Mouse (Mus musculus) testis, adult 2 months (tissue): Measurements from ENCODE around the gene Mrpl47. TPM values are rescaled to one million over a fixed set of nuclear protein-coding genes. Genes with fewer than 3 reads are reported as not detected.
"Not testable (repeated sequence)": the region's sequence is repeated elsewhere in the genome, so short reads cannot be mapped to it uniquely, and the experiment has no call there.

ENCODE experiments used
- H3K27ac ChIP-seq: fragments of 200-500 bp; 2 replicates; pipeline ENCODE4 v1.5.1; 2012; ENCODE audit warnings: low read depth, low read length; ENCODE audit not compliant: control insufficient read depth, insufficient read depth
- H3K27me3 ChIP-seq: fragments of 200-500 bp; 2 replicates; pipeline ENCODE4 v1.6.1; 2012; ENCODE audit warnings: mild to moderate bottlenecking, low read length, moderate library complexity; ENCODE audit not compliant: control insufficient read depth, insufficient read depth
- H3K36me3 ChIP-seq: fragments of 200-500 bp; 2 replicates; pipeline ENCODE4 v1.6.1; 2012; ENCODE audit warnings: mild to moderate bottlenecking, low read length; ENCODE audit not compliant: control insufficient read depth, insufficient read depth
- H3K4me1 ChIP-seq: fragments of 200-500 bp; 2 replicates; pipeline ENCODE4 v1.6.1; 2012; ENCODE audit warnings: low read length; ENCODE audit not compliant: control insufficient read depth, insufficient read depth
- H3K4me3 ChIP-seq: fragments of 200-500 bp; 2 replicates; pipeline ENCODE4 v1.5.1; 2012; ENCODE audit warnings: low read depth, mild to moderate bottlenecking, low read length, moderate library complexity, mixed read lengths; ENCODE audit not compliant: control insufficient read depth
- CTCF ChIP-seq: fragments of 200-500 bp; IDR thresholded peaks from 2 replicates; pipeline ENCODE4 v1.5.1; 2012; ENCODE audit warnings: low read depth, mild to moderate bottlenecking, inconsistent platforms, low read length, moderate library complexity; ENCODE audit not compliant: control insufficient read depth, insufficient read depth, insufficient replicate concordance
- POLR2A ChIP-seq: fragments of 200-500 bp; IDR thresholded peaks from 2 replicates; pipeline ENCODE4 v1.6.1; 2012; ENCODE audit warnings: low read depth, mild to moderate bottlenecking, inconsistent platforms, low read length, moderate library complexity; ENCODE audit not compliant: control insufficient read depth
- polyA plus RNA-seq: library from polyadenylated mRNA; depleted of rRNA; stranded (reverse); fragments of >200 nt; gene quantifications from 2 replicates; pipeline ENCODE4 v1.2.3, GENCODE M21; 2012

Mrpl47 gene
- polyA plus RNA-seq, 1 experiment: 18.8 TPM

DNA sequence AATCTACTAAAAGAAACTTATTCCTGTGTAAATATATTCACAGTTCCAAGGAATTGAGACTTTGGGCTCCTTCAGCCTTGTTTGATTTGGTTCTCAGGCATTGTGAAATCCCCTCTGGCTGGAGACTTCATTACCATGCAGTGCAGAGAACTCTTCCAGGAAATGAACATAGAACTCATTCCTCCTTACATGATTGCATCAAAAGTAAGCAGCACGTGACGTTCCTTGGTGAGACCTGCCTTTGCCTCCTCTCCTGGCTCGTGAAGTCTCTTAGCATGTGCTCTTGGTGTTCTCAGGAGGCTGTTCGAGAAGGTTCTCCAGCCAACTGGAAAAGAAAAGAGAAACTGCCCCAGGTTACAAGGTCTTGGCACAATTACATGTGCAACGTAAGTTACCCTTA, 19.1 kb downstream of the Mrpl47 start:
- TF ChIP-seq CTCF (no peak), POLR2A (no peak)
- no peak overlapping the region for H3K27ac ChIP-seq
- H3K4me1 ChIP-seq: no peaks in the 10 kb centered on the region
- no peaks in the 10 kb centered on the region for H3K27me3 ChIP-seq
- no peak overlapping the region for H3K4me3 ChIP-seq
- H3K36me3 ChIP-seq: peaks cover 1% of the 10 kb centered on the region

DNA sequence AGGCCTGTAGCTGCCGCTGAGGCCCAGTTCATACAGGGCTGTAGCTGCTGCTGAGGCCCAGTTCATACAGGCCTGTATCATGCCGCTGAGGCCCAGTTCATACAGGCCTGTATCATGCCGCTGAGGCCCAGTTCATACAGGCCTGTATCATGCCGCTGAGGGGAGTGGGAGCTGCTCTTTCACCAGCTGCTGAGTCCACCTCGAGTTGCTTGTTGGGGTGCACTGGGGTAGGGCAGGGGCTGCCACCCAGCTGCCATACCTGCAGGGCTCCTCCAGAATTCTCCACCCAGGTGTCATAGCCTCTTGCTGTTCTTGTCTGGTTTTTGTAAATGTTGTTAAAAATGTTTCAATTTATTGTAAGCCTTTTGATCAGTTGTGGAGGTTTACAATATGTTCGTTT, 20.0 kb downstream of the Mrpl47 start:
- H3K4me1 ChIP-seq, H3K4me3 ChIP-seq, H3K27me3 ChIP-seq, H3K36me3 ChIP-seq, H3K27ac ChIP-seq: not testable (repeated sequence)

DNA sequence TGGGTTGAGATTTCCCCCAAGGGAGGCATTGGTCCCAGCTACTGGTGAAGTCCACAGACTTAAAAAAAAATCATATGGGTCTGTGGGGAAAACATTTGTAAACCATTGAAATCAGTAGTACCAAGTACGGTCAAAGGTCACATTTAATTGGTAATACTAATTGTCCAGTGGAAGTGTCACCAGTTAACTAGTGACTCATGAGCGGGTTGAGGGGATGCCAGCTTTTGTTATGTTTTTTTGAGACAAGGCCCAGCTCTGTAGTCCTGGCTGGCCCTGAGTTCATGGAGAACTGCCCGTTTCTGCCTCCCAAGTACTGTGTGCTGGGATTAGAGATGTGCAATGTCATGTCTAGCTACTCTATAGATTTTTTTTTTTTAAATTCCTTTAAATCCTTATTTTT, 23.7 kb downstream of the Mrpl47 start:
- TF ChIP-seq POLR2A (no peak), CTCF (no peak)
- H3K4me3 ChIP-seq: no peak overlapping the region
- H3K36me3 ChIP-seq: peaks cover 1% of the 10 kb centered on the region
- H3K27ac ChIP-seq: no peak overlapping the region
- H3K4me1 ChIP-seq: peaks cover 2% of the 10 kb centered on the region; the same call in 1 of the 2 replicates
- H3K27me3 ChIP-seq: no peaks in the 10 kb centered on the region

DNA sequence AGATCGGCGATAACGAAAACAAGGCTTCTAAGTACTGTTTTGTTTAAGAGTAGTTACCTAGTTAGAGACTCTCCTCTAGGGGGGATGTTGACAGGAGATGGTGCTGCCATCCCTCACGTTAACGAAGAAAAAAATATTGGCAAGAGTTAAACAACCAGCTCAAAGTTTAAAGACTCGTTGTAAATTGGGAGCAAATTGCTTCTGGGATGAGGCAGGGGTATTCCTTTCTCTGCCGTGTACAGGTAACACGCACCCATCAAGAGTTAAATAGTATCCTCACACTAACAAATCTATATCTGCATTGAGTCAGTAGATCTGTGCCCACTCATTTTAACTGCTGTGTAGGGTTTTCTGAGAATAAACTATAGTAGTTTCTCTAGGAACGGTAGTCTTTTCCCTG, 28.0 kb downstream of the Mrpl47 start:
- TF ChIP-seq POLR2A (no peak), CTCF (no peak)
- H3K27me3 ChIP-seq: no peaks in the 10 kb centered on the region

DNA sequence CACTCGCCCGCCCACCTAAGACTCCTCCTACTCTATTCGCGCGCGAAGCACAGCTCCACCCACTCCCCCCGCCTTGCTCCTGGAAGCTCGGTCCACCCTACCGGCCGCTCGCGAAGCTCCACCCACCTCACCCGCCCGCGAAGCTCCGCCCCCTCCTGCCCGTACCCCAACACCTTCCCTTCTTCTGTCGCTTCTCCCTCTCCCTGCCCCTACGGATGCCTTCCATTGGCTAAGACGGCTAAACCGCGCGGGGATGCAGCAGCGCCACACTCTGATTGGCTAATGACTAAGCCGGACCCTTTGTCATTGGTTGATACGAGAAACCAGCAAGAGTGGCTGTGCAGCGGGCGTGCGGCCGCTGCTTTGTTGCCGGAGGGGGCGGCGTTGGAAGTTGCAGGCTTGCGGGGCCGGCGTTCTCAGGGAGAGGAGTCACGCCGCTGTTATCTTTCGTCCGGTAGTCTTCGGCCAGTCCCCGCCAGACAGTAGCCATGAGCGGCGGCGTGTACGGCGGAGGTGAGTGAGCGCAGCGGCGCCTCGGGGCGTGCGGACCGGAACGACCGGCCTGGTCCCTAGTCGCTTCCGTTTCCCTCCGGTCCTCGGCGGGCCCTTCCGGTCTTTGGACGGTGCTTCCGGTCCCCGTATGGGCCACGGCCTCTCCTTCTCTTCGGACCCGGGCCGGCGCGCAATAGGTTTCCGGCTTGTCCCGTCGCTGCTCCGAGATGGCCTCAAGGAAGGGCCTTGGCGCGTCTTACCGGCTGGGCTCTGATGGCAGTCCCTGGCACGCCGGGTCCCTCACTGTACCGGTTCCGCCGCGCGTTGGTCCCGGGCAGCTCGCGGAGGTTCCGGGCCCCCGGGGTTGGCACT, 28.8 kb downstream of the Mrpl47 start:
- Histone ChIP-seq H3K4me1 (peaks cover 2% of the 10 kb centered on the region; the same call in 1 of the 2 replicates), H3K4me3 (peak overlapping the region; percentile 97), H3K27me3 (no peaks in the 10 kb centered on the region), H3K36me3 (no peaks in the 10 kb centered on the region; the same call in 1 of the 2 replicates), H3K27ac (peak overlapping the region; percentile 96)
- TF ChIP-seq CTCF: no peak
- TF ChIP-seq POLR2A: peak; percentile 44; the same call in 1 of the 2 replicates

More for the DNA sequence above, 28.0 kb downstream of the Mrpl47 start:
- peak overlapping the region; percentile 96 for H3K27ac ChIP-seq
- H3K4me1 ChIP-seq: peaks cover 2% of the 10 kb centered on the region; the same call in 1 of the 2 replicates
- no peaks in the 10 kb centered on the region; the same call in none of the 2 replicates for H3K36me3 ChIP-seq
- H3K4me3 ChIP-seq: peak overlapping the region; percentile 97

DNA sequence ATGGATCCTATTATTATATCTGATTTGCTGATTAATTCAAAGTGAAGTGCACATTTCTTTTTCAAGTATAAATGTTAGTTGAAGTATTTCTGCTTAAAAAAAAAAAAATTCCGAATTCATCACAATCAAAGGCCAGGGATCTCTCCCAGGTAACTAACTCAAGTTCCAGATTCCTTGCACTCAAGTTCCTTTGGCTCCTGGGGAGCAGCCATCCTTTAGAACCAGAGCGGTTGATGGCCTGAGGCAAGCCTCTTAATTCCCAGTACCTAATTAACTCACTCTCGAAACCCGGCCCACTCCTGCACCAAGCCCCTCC, 29.4 kb downstream of the Mrpl47 start:
- peaks cover 2% of the 10 kb centered on the region; the same call in 1 of the 2 replicates for H3K4me1 ChIP-seq
- H3K27me3 ChIP-seq: no peaks in the 10 kb centered on the region
- peak overlapping the region; percentile 32 for H3K27ac ChIP-seq
- H3K36me3 ChIP-seq: no peaks in the 10 kb centered on the region; the same call in 1 of the 2 replicates
- H3K4me3 ChIP-seq: peak overlapping the region; percentile 97
- TF ChIP-seq POLR2A (no peak), CTCF (no peak)

DNA sequence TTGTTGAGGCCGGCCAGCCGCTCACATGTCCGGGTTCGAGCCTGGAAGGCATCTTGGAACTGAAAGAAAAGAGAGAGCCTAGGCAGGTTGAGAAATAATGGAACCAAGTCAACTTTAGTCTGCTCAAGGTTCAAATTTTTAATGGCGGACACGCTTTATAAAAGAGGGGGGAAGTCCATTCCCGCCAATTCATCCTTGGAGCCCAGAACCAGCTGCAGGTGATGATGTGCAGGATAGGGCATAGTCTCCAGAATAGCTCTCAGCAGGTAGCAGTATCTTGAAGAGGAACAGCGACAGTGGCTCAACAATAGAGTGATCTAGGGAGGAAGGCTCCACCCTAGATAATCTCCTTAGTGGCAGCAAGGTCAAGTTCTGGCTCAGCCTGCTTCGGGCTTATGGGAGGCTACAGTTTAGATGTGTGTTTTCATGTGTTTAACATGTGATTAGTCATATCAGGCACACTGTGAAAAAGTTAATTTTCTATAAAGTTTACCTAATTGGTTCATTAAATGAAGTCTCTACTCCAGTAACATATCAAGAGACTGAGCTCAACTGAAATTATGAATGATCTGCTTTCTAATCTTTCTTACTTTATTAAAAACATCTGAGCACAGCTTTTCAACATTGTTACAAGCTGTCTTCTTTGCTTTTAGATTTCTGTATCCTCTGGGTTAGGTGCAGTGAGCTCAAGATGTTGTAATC, 31.6 kb downstream of the Mrpl47 start, which contains the start of gene Actl6a:
Gene Actl6a (plus strand): TSS at position 652 of the 702 bp plus-strand sequence.
- H3K4me1 ChIP-seq, H3K36me3 ChIP-seq, H3K27ac ChIP-seq, H3K4me3 ChIP-seq, H3K27me3 ChIP-seq: not testable (repeated sequence)

DNA sequence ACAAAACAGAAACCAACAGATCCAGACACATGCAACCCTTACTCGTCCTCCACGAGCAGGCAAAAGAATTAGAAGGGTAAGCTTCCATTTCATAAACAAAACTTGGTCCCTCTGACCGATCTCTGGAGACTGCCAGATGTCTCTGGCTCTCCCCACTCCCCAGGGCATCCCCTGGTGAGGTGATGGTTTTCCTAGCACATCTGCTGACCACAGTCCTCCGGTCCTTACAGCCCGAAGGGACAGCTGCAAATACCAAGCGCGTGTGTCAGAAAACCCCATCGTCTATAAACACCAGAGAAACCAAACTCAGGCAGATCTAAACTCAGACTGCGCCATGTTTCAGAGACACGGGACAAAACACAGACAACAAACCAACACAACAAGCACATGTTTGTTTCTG, 32.8 kb downstream of the Mrpl47 start:
- H3K27ac ChIP-seq, H3K36me3 ChIP-seq, H3K4me3 ChIP-seq, H3K4me1 ChIP-seq, H3K27me3 ChIP-seq: not testable (repeated sequence)

DNA sequence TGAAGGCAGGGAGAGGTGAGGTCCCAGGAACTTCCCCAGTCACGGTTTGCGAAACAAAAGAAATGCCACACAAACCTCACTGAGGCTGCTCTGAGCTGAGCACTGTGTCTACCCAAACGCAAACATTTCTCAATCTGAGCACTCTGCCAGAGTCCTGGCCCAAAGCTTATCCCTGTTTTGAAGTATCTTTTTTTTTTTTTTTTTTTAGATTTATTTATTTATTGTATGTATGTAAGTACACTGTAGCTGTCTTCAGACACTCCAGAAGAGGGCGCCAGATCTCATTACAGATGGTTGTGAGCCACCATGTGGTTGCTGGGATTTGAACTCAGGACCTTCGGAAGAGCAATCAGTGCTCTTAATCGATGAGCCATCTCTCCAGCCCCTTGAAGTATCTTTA, 33.4 kb downstream of the Mrpl47 start:
- not testable (repeated sequence) for H3K27ac ChIP-seq, H3K27me3 ChIP-seq, H3K4me1 ChIP-seq, H3K36me3 ChIP-seq, H3K4me3 ChIP-seq
